Mouse (Mus musculus): ENCODE results near the gene Krt23.

Gene Krt23

DNA sequence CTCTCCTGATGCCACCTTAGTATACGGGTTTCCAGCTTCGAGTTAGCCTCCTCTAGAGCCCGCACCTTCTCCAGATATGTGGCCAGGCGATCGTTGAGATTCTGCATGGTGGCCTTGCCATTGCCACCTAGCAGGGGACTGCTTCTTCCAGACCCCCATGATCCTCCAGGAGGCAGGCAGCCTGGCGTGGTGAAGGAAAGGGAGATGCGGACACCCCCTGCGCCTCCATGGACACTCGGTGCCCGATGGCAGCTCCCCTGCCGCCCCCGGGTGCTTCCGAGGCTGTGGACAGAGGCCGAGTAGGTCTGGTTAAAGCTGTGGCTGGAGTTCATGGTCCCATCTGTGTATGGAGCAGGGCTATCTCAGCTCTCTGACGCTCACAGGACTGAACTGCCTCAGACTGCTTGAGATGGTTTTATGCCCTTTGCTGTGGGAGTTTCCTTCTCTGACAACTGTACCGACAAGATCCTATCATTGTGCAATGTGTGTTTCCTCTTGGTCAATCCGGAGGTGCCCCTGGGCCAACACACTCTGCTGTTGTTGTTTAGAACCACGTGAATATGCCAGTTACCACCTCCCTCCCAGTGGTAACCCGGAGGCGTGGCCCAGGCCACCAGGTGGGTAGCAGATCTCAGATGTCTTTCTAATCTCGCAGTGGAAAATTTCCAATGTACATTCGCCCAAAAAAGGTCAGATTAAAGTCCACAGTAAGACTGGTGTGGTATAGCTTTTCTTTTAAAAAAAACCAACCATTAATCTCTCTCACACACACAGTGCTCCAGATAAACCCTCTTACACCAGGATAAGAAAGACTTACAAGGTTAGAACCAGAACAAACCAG lies at the start of gene Krt23:
Krt23 (minus strand) TSS at position 405 of the 841 bp plus-strand sequence.
- no peak for DNase-seq (ENCODE audit: low read depth in 1 of 2, low spot score in 2 of 2)

DNA sequence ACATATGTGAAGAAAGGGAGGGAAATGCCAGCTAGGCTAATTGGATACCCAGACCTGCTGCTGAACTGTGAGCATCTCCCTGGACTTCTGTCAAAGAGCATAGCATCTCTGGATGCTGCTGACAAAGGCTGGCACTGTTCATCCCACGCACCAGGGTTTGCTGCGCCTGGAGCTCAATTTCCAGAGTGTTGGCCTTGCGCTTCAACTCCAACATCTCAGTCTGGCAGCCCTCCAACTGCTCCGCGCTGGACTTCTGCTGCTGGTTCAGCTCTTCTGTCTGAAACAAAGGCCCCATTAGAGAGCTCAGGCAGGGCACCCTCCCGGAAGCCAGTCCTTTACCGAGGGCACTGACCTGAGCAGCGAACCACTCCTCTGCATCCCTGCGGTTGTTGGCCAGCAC lies 46.8 kb upstream of the Krt23 start:
- no peak for DNase-seq (ENCODE audit: low read depth in 1 of 2, low spot score in 2 of 2)

DNA sequence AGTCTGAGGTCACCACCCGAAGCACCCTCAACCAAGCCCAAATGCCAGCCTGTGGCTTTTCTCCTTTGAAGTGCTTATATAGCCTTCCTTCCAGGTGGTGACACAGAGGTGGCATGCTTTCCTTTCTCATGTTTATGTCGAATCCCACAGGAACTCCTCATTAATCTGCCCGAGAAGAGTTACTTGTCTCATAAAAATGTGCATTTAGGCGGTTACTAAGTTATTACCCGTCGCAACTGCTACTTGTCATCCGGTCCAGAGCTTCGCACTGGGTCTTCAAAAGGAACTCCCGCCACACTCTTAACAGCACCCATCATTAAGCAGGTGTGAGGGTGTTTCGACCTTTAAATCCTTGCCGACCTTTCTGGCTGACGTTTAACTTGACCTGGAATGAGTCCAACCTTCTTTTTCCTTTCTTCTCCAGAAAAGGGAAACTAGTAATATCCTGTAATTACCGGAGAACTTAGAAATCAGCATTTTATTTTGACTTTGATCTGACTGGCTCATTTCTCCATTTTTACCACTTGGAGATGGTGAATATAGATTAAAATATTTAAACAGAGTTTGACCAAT lies 28.4 kb upstream of the Krt23 start, which contains the start of gene Krt39:
Krt39 (minus strand) TSS at position 51 of the 573 bp plus-strand sequence.
- DNase-seq (ENCODE audit: low read depth in 1 of 2, low spot score in 2 of 2): no peak

DNA sequence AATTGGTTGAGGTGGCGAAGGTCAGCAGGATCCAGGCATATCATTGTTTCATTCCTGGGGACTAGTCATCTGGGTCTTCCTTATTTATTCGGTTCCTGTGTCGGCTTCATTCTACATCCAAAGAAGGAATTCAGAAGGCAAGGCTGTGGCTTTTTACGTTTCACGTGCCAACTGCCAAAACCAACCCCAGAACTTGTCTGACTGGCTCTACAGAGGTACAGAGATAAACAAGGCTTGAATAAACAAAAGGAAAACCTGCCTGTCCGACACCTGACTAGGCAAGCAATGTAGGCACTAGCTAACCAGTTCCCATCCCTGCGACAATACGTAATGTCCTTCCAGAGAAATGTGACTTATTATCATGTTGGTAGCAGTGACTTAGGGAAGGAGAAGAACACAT lies 21.2 kb upstream of the Krt23 start:
- no peak for DNase-seq (ENCODE audit: low read depth in 1 of 2, low spot score in 2 of 2)

DNA sequence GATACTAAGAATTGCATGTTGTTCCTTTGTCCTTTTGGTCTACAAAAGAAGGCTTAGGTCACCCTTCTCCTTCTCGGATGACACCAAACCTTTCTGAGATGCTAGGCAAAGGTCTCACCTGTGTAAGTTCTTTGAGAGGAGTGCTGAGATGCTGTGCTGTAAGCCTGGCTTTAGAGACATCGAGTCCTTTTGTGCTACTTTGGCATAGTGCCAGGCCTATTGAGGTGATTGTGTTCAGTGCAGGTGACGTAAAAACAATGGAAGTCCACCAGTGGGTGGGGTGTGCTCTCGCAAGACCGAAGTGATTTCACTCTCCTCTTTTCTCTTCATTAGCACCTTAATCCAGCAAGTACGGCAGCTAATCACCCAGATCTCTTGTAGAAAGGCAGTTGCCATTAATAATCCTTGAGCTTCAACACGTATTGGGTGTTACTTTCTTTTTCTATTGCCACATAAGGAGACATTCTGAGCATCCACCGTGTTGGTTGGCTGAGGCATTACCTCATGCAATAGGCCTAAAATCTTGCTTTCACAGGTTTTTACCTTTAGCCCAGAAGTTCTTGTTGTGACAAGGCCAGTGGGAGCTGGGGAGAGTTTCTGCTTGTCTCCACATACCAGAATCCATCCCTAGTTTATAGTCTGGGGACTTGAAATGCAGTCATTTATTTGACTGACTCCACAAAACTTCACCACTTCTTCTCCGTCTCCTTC lies 7.3 kb upstream of the Krt23 start:
- DNase-seq (ENCODE audit: low read depth in 1 of 2, low spot score in 2 of 2): no peak

DNA sequence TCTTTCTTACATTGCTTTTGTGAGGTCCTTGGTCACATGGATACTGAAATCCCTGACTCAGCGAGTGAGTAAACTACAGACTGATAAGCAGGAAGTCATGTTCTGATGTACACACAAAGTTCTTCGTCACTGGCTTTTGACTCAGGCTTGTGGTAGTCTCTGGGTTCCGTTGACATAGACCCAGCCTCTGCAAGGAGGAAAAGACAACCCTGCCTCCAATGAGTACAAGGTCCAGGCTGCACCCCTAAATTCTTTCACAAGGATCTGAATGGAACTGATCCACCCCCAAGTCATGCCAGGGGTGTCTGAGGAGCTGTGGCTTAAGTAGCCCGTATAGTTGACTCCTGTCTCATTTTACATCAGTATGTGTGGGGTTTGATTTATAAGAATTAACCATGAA lies 3.5 kb upstream of the Krt23 start:
- DNase-seq (ENCODE audit: low read depth in 1 of 2, low spot score in 2 of 2): no peak

DNA sequence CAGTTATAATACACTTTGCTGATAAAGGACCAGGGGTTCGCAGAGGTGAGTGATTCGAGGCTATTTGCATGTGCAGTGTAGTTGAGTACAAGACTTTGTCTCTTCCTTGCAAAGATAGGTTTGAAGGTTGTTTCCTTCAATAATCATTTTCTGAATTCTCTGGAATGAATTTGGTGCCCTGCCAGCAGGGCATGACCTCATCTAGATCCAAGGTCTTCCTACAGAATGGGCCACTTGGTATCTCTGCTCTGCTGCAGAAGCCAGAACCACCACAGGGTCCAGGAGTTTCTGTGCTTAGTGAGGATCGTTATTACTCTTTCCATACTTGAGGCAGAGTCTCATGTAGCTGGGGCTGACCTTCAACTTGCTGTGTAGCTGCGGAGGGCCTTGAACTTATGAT lies 1.8 kb upstream of the Krt23 start:
- DNase-seq (ENCODE audit: low read depth in 1 of 2, low spot score in 2 of 2): no peak

DNA sequence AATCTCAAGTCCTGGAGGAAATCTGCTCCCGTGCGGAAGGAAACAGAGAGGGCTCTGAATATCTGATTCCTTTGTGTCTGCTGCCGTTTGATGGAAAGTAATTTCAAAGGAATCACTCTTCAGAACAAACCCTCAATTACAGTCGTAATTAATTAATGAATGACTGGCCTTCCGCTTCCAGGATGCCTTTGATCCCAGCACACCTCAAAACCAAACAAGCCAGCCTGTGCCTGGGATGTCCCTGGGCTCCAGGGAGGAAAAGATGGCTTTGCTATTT lies 575 bp upstream of the Krt23 start:
- DNase-seq (ENCODE audit: low read depth in 1 of 2, low spot score in 2 of 2): no peak

DNA sequence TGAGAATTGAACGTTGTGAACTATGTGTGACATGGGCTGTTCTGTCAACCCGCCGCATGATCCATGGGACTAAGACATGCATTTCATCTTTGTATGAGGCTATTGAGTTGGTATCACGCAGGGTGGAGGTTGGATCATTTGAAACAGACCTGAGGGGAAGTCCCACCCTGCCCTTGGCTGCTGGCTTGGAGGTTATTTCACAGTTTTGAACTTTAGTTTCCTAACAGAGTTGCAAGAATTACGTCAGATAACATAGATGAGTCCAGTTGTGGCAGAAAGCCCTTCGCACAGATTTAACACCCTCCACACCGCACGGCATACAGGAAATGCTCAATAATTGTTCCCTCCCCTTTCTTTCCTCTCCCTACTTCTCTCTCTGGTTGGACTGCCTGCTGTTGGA lies 1.9 kb downstream of the Krt23 start:
- no peak for DNase-seq (ENCODE audit: low read depth in 1 of 2, low spot score in 2 of 2)

DNA sequence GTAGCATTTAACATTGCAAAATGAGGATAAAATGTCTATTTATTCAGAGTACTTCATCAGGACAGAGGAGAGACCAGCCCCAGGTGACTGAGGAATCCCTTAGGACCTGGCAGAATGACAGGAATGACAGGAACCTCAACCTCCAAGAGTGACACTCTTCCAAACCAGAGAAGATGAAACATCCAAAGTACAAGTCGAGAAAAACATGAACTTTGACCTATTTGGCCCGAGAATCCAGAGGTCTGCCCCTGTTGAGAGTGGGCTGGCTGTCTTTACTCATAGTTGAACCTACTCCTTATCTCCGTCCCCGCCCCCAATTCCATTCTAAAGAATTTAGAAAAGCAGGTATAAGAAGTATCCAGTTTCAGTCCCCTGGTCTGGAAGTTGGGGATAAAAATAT lies 2.3 kb downstream of the Krt23 start:
- no peak for DNase-seq (ENCODE audit: low read depth in 1 of 2, low spot score in 2 of 2)

DNA sequence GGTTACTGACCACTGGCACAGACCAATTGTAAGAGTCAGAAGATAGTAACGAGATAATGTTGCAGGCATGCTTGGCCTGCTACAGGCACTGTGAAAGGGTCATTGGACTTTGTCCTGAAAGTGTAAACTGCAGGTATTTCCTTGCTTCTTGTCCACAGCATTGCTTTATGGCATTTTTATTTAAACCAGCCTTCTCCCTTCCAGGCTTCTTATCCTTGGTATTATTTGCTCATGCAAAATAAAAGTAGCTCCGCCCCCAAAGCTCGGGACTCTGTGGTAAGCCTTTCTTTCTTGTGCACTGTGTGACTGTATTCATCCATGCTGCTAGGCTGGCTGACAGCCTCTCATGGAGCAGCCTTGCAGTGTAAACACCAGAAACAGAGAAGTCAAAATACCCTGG lies 3.7 kb downstream of the Krt23 start:
- DNase-seq (ENCODE audit: low read depth in 1 of 2, low spot score in 2 of 2): no peak

DNA sequence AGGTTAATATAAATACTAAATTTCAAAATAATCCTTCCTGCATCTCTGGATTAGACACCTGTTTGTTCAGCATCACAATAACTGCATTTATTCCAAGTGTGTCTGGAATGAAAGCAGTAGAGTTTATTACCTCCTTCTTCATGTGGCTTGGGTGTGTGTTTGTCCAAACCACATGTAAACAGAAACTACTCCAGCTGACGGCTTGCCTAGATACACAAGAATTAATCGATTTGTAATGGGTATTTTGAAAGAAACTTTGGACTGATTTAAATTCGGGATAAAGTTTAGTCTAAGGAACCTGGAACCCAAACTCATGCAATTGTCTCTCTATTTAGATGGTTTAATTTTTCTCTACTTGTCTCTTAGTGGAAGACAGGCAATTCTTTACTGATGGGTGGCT lies 18.0 kb downstream of the Krt23 start:
- DNase-seq (ENCODE audit: low read depth in 1 of 2, low spot score in 2 of 2): no peak

DNA sequence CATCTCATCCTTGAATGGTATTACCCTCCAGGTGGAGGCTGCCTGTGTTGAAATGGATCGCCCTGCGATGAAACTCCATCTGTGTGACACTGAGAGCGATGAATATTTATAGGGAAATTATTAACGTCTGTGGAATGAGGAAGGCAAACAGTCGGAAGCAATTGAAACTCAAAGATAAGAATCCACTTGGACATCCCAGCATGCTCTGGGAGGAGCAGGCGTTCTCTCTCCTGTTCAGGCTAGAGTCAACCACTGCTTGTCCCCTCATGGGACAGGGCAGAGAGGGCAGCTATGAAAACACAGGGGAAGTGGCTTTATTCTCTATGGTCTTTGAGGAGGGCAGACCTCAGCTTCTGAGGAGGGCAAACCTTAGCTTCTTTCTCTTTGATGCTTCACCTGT lies 19.5 kb downstream of the Krt23 start:
- DNase-seq (ENCODE audit: low read depth in 1 of 2, low spot score in 2 of 2): no peak

DNA sequence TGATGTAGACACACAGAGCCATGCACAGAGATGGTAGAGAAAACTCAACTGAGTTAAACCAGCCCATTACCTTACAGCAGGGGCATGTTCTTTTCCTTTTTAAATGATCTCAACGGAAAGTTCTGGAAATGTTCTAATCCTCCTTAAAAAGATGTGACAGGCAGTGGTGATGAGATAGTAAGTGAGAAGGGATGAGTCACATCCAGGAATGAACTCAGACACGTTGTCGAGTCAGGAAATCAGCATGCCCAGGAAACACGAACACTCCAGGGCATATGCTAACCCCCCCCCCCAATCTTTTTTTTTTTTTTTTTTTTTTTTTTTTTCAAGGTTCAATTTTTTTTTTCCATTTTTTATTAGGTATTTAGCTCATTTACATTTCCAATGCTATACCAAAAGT lies 20.5 kb downstream of the Krt23 start:
- DNase-seq (ENCODE audit: low read depth in 1 of 2, low spot score in 2 of 2): no peak

DNA sequence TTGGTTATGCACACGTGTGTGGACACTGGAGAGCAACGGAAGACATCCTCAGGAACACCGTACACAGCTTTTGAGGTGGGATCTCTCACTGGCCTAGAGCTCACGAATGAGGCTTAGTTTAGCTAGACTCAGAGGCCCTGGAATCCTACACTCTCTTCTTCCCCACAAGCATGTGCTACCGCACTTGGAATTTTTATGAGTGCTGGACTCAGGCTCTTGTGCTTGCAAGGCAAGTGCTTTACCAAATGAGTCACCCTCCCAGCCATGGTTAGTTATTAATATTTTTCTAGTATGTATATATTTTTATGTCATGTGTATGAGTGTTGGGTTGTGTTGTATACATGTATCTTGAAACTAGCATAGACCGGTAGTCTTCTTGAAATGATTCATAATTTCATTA lies 21.0 kb downstream of the Krt23 start:
- DNase-seq (ENCODE audit: low read depth in 1 of 2, low spot score in 2 of 2): no peak

DNA sequence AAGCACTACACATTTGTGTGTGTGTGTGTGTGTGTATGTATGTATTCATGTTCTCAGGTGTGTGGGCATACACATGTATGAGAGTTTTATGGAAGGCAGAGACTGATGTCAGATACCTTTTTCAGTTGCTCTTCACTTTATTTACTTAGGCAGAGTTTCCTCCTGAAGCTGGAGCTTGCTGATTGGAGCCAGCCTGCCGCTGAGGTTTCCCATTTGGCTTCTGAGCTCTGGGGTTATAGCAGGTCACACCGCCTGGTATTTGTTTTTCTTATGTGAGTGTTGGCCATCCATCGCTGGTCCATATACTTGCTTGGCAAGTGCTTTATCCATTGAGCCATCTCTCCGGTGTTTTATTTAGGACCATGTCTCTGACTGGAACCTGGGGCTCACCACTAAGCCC lies 23.7 kb downstream of the Krt23 start:
- DNase-seq (ENCODE audit: low read depth in 1 of 2, low spot score in 2 of 2): no peak

DNA sequence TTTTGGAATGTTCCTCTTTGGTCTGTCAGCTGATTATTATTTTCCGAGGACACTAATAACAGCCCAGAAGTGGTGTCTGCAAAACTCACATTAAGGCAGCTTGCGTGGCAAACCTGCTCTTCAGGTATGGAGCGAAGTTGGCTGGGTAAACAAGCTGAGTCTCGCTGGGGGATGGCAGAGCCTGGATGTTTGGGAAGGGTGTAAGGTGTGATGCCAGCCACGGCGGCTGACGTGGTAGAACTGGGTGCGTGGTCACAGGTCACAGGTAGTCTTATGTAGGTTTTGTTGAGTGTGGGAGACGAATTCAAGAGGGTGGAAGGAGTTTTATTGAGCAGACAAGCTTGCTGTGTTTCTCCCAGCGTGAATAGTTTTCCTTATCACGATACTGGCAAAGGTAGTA lies 24.4 kb downstream of the Krt23 start:
- no peak for DNase-seq (ENCODE audit: low read depth in 1 of 2, low spot score in 2 of 2)

DNA sequence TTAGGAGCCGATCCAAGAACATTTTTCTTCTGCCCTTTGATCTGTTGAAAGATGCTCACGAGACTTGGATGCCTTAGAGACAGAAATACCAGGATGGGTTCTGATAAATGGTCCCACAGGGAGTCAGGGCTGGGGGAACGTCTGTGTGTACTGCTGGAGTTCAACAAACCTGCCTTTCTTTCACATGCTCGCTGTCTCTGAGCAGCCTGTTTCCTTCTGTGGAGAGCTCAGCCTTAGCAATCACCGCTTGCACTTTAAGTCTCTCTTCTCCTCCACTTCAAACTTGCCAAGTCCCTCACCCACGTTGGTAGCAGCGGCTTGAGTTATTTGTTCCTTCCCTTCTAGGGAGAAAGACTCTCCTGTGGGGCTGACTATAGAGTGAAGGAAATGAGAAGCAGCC lies 26.6 kb downstream of the Krt23 start:
- DNase-seq (ENCODE audit: low read depth in 1 of 2, low spot score in 2 of 2): no peak

DNA sequence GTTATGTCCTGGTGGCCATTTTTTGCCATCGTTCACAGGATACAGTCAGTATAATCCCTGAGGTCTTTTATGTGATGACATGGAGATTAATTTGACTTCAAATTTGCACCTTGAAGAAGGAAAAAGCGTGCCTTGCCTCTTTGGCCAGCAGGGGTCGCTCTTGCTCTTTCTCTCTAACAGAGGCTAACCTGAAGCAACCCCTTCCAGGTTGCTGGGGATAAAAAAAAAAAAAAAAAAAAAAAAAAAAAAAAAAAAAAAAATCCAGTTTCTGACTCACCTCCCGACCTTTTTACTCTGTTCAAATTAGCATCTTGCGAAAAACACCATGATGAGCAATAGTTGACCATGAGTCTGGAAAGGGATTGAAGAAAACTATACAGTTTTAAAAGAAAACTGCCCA lies 28.1 kb downstream of the Krt23 start:
- no peak for DNase-seq (ENCODE audit: low read depth in 1 of 2, low spot score in 2 of 2)

DNA sequence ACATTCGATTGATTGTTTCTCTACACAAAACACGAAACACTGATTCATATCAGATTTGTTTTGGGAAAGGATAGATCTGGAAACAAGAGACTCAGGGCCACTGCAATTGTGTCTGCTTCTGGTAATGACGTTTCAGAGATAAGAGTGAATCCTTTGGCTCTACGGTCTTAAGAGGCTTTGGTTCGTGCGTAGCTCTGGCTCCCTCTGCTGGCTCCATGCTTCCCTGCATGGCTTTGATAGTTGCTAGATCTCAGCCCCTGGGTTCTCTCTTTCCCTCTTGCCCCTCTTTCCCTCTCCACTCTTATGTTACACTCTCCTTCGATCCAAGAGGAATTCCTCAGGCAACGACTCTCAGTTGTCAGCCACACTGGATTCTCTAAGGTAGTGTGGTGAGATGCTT lies 29.8 kb downstream of the Krt23 start:
- DNase-seq (ENCODE audit: low read depth in 1 of 2, low spot score in 2 of 2): no peak

DNA sequence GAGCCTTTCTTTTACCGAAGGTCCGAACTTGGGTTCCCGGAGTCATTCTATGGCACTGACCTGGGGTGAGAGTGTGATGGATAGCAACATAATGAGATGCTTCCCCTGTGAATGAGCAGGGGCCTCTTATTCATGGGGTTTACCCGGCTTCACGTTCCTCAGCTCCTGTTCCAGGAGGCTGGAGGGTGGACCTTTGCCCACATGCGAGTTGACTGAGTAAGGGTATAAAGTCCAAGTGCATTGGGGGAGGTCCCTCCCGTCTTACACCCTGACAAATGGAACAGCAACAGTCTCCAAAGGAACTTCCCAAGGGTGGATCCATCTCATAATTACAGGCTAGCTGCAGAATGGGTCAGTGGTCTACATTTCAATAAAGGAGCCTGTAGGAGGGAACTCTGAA lies 31.2 kb downstream of the Krt23 start:
- no peak for DNase-seq (ENCODE audit: low read depth in 1 of 2, low spot score in 2 of 2)

DNA sequence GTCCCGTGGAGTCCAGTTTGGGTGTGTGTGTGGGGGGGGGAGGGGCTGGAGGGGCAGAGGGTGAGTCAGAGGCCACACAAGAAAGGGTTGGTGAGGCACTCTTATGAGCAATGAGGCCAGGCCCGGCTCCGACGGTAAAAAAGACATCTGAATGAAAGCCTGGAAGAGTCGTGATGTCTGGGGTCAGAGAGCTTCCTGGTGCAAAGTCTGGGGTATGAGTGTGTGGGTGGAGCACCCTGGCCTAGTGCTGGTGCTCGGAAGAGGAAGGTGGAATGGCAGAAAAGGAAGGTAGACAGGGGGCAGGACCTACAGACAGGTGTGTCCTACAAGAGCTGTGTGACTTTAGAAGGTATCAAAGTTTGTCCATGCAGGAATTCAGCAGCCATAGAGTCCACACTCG lies 34.0 kb downstream of the Krt23 start:
- DNase-seq (ENCODE audit: low read depth in 1 of 2, low spot score in 2 of 2): no peak

DNA sequence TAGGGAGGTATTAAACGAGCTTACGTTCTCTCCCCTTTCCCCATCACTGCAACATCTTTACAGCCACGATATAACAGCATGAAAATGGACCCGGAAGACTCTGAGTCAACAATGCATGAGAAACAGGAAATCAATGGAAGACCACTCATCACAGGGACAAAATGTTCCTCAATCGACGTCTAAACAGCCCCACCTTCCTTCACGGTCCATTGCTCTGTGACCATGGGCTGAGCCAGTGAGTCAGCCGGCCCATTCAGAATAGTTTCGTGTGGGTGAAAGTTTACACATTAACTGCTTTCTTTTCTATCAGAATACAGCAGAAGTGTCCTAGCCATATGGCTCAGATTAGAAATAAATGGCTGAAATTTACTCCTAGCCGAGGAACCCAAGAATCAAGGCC lies 38.2 kb downstream of the Krt23 start:
- no peak for DNase-seq (ENCODE audit: low read depth in 1 of 2, low spot score in 2 of 2)

Measured in monocyte, adult 2 months (primary cell).